8 mouse cellular contexts compared by ENCODE assay signal in genomic region chr6:146725384-146725791, GRCm38 (mm10). TPM values are rescaled to one million over a fixed set of nuclear protein-coding genes. Genes with fewer than 3 reads are reported as not detected.
DNase-seq lines count a peak whose midpoint lies in the region; ATAC-seq lines count a peak whose summit lies in the region.

No protein-coding gene starts in this region.

- H3K4me1 ChIP-seq in heart, embryonic 11.5 days (ENCODE audit: control insufficient read depth, insufficient read depth, low read length): peaks cover 5% of the 10 kb centered on the region; the same call in 1 of the 2 replicates
- H3K4me1 ChIP-seq in midbrain, embryonic 13.5 days (replicated peaks): peaks cover 16% of the 10 kb centered on the region

- peak; percentile 61; the same call in 1 of the 2 replicates for ATAC-seq in heart, embryonic 11.5 days (replicated peaks; ENCODE audit: insufficient number of reproducible peaks, low FRiP score, low TSS enrichment)
- ATAC-seq in midbrain, embryonic 13.5 days: peak; percentile 65

- WGBS in heart, embryonic 11.5 days (ENCODE audit: insufficient replicate concordance): 1% methylated on average over 30 of the region's 30 CpGs
- WGBS in midbrain, embryonic 13.5 days: 0% methylated on average over 30 of the region's 30 CpGs

- peak overlapping the region; percentile 65 for H3K4me2 ChIP-seq in heart, embryonic 11.5 days
- peak overlapping the region; percentile 82 for H3K4me2 ChIP-seq in midbrain, embryonic 13.5 days (replicated peaks)

- H3K36me3 ChIP-seq in heart, embryonic 11.5 days (ENCODE audit: control insufficient read depth, insufficient read depth, low read length): no peaks in the 10 kb centered on the region
- no peaks in the 10 kb centered on the region for H3K36me3 ChIP-seq in midbrain, embryonic 13.5 days

- no peaks in the 10 kb centered on the region for H3K27me3 ChIP-seq in heart, embryonic 11.5 days (ENCODE audit: control insufficient read depth, insufficient read depth, low read length)
- H3K27me3 ChIP-seq in midbrain, embryonic 13.5 days: no peaks in the 10 kb centered on the region

- peak overlapping the region; percentile 96 for H3K9ac ChIP-seq in heart, embryonic 11.5 days (ENCODE audit: low read depth, low read length)
- peak overlapping the region; percentile 85 for H3K9ac ChIP-seq in midbrain, embryonic 13.5 days (replicated peaks)

- intact Hi-C loops in left cerebral cortex, postnatal 4 days (cut with DNase I): no loop called here

- peak; percentile 50 for DNase-seq in cerebellum, adult 9-10 months
- DNase-seq in cerebellum, adult 11 months: no peak
- peak; percentile 21 to 23 for DNase-seq in urinary bladder, postnatal 36 days (ENCODE audit: low spot score in 2 of 2)
- no peak for DNase-seq in urinary bladder, postnatal 25 days (ENCODE audit: low spot score)
- DNase-seq in kidney, postnatal 14 days: peak; percentile 44
- no peak for DNase-seq in left cerebral cortex, postnatal 4 days

- H3K9me3 ChIP-seq in heart, embryonic 11.5 days (replicated peaks; ENCODE audit: control insufficient read depth, low read length): no peaks in the 10 kb centered on the region
- H3K9me3 ChIP-seq in midbrain, embryonic 13.5 days: no peaks in the 10 kb centered on the region

- H3K27ac ChIP-seq in heart, embryonic 11.5 days (ENCODE audit: low read depth, low read length): peak overlapping the region; percentile 93
- peak overlapping the region; percentile 80 for H3K27ac ChIP-seq in midbrain, embryonic 13.5 days

- H3K4me3 ChIP-seq in heart, embryonic 11.5 days (ENCODE audit: low read depth, low read length): peak overlapping the region; percentile 90
- H3K4me3 ChIP-seq in midbrain, embryonic 13.5 days (replicated peaks): peak overlapping the region; percentile 81

RNA-seq across cellular contexts. Expression of gene Stk38l, which starts 0.6 kb away (rescaled TPM):
- 42.4 and 46.7 TPM in 2 replicates for polyA plus RNA-seq in heart, embryonic 11.5 days (2014; fragmentation: Nextera tagmentation; extraction: Ambion mirVana)
- polyA plus RNA-seq in midbrain, embryonic 13.5 days (2015; fragmentation: Nextera tagmentation; extraction: Ambion mirVana): 16.2 and 17.2 TPM in 2 replicates
- total RNA-seq in left cerebral cortex, postnatal 4 days (2021): 10 to 100 TPM; 10.2 to 10.9 TPM

Comparison
In these comparisons a context has a peak if more than half of its experiments do, and no peak if none do; other contexts are left out.
1. DNase-seq: peak in cerebellum, adult 9-10 months (single experiment), urinary bladder, postnatal 36 days (2 of 2) and kidney, postnatal 14 days (single experiment); none in cerebellum, adult 11 months (single experiment), urinary bladder, postnatal 25 days (single experiment) and left cerebral cortex, postnatal 4 days (single experiment).